Mouse (Mus musculus): Measurements from ENCODE around the gene Cdh5.

Gene Cdh5

GRCm38 (mm10) chr8:104090993-104091900 is 10.2 kb upstream of the Cdh5 start:
- DNase-seq (ENCODE audit: low spot score in 2 of 2), result peak in 1 of 2 experiments; percentile 65

- peak in 1 of 2 experiments; percentile 9 for DNase-seq (ENCODE audit: low spot score in 2 of 2)
Observed at GRCm38 (mm10) chr8:104093336-104093735, 8.1 kb upstream of the Cdh5 start.

GRCm38 (mm10) chr8:104095595-104095994 is 5.8 kb upstream of the Cdh5 start:
- DNase-seq (ENCODE audit: low spot score in 2 of 2), result peak in 1 of 2 experiments; percentile 17

DNA sequence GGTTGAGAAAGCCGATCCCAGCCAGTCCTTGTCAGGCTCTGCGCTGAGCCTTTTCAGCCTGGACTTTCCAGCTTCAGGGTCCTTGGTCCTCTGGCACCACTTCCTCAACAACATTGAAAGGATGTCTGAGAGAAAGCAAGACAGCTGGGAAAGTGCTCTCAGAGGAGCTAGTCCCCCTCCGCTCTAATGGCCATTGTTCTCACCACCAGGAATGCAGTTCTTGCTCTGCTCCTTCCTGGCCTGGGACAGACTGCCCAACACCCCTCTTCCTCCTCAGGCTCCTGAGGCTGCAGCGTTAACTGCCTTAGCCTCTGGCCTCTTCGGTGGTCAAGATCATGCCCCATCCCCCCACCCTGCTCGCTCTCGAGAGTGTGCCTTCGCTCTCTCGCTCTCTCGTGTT is 4.8 kb upstream of the Cdh5 start:
- DNase-seq (ENCODE audit: low spot score in 2 of 2), result peak in 1 of 2 experiments; percentile 16

DNA sequence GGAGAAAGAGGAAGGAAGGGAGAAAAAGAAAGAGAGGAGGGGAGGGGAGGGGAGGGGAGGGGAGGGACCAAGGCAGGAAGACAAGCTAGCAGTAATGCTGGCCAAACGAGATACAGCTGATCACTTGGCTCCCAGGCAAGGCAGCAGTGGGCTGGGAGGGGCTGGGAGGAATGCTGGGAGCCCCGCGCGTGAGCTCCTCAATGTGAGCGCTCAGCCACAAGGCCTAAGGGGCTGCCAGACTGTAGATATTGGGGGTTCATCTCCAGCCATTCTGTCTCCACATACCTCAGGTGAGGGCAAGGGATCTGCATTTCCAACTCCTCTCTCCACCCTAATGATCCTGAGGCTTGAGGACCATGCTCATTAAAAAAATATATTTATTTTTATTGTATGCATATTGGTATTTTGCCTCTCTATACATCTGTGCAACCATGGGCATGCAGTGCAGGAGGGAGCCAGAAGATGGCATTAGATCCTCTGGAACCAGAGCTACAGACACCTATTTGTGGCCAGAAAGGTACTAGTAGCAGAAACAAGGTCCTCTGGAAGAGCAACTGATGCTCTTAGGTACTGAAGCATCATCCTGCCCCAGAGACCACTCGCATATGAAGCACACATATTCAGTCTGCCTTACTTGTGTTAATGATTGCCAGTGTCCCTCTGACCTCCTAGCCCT is 2.6 kb upstream of the Cdh5 start:
- DNase-seq (ENCODE audit: low spot score in 2 of 2), result peak in 1 of 2 experiments; percentile 57

DNA sequence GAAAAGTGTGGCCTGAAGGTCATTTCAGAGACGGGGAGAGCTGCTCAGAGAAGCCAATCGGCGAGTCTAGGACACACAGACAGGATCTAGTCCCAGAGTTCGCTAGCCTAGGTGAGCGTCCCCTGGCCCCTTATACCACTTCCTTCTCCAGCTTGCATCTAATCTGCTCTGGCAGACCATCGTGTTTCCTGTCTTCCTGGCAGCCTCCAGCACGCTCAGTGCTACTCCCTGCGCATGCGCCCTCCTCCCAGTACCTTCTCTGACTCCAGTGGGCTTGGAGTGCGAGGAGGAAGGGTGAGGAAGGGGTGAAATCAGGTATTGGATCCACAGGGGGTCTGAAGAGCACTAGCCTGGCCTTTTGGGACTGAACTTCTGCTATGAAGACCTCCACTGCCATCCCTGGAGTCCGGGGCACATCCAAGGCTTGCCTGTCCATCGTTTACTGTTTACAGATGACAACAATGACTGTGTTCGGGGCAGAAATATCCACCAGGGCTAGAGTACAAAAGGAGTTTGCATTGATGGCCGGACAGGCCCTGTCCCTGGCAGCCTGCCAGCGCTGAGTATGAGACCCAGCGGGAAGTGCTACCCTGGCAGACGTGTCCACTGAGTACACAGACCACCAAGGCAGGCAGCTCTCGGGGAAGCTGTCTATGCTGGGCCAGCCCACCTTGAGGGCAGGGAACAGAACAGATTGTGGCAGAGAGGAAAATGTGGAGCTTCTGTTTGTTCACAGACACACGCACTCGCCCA is 1.9 kb upstream of the Cdh5 start:
- peak in 1 of 2 experiments; percentile 62 for DNase-seq (ENCODE audit: low spot score in 2 of 2)

DNA sequence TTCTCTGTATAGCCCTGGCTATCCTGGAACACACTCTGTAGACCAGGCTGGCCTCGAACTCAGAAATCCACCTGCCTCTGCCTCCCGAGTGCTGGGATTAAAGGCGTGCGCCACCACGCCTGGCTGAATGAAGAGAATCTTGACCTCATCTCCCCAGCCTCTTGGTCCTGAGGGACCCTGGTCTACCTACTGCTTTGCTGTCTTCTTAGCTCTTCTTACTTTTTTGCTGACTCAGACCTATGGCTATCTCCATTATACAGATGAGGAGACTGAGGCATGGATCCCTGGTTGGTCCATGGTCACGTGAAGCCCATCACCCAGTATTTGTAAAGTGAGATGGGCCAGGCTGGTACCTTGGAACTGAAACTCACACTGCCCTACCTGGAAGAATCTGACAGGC is 701 bp upstream of the Cdh5 start:
- DNase-seq (ENCODE audit: low spot score in 2 of 2), result peak in 1 of 2 experiments; percentile 4

DNA sequence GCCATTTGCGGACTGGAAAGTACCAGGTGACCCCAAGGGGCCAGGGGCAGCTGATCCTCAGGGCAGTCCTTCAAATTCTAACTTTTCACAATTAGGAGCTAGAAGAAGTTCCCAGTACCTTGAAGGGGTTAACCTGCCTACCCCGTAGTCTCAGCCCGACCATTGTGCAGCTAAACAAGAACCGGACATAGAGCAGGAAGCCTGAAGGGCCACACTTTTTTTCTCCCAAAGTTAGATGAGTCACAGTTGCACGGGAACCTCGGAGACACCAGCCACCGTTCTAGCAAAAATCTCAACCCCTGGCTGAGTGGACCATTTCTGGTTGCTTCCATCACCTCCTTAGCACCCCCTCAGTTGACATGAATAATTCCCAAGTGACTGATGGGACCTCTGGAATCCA is 2.0 kb downstream of the Cdh5 start:
- peak in 1 of 2 experiments; percentile 16 for DNase-seq (ENCODE audit: low spot score in 2 of 2)

- DNase-seq (ENCODE audit: low spot score in 2 of 2), result peak in 1 of 2 experiments; percentile 16
Observed at GRCm38 (mm10) chr8:104105768-104106167, 4.3 kb downstream of the Cdh5 start.

DNA sequence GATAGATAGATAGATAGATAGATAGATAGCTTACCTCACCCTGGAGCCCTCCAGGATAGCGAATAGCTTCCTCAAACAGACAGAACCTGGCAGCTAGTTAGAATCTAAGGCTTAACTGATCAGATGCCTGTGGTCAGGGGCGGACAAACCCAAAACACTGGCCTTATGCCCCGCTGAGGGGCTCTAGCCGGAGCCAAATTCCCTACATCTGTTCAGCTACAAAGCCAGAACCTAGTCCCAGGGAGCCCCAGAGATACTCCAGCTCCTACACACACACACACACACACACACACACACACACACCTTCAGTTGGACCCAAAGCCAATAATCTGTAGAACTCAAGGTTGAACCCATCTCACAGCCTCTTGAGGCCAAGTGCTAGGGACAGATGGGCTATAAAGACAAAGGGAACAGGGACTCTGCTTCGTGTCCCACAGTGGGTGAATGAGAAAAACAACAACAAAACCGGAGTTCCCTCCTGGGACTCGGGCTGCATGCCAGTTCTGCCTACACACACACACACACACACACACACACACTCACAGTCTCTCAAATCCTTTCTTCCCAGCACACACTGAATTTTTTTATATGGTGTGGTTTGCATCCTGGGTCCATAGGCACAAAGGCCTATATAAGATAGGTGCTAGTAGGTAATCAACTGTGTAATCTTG is 5.0 kb downstream of the Cdh5 start:
- no peak for DNase-seq (ENCODE audit: low spot score in 2 of 2)

DNA sequence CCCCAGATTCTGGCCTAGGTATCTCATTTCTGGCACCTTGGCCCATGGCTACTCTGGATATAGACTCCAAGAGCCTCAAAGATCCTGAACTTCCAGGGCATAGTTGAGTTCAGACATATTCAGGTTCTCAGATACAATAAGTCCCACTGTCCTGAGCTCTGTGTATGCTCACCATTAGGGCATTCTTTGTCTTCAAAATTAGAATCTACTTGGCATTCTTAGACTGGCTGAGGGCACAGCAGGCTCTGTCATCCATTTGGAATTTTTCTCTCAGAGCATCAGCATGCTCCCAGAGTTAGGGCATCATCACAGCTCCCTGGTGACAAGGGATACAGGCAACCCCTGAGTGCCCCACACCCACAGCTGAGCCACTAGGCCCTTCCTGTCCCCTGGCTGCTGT is 5.7 kb downstream of the Cdh5 start:
- DNase-seq (ENCODE audit: low spot score in 2 of 2), result no peak

DNA sequence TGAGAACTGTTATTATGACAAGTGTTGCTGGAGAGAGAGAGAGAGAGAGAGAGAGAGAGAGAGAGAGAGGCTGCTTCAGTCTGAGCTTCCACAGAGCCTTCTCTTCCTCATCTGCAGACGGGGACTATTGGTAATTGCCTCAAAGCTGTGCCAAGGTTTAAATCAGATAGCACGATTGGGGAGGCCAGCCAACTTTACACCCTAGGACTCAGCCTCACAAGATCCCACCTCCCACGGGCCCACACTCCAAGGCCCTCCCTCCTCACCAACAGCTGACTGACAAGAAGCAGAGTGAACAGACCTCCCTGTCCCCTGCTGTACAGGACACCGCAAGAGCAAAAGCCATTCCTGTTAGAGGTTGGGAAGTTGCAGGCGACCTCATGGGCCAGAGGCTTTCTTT is 6.6 kb downstream of the Cdh5 start:
- no peak for DNase-seq (ENCODE audit: low spot score in 2 of 2)

- DNase-seq (ENCODE audit: low spot score in 2 of 2), result no peak
Observed at GRCm38 (mm10) chr8:104110498-104111134, 9.2 kb downstream of the Cdh5 start.

DNA sequence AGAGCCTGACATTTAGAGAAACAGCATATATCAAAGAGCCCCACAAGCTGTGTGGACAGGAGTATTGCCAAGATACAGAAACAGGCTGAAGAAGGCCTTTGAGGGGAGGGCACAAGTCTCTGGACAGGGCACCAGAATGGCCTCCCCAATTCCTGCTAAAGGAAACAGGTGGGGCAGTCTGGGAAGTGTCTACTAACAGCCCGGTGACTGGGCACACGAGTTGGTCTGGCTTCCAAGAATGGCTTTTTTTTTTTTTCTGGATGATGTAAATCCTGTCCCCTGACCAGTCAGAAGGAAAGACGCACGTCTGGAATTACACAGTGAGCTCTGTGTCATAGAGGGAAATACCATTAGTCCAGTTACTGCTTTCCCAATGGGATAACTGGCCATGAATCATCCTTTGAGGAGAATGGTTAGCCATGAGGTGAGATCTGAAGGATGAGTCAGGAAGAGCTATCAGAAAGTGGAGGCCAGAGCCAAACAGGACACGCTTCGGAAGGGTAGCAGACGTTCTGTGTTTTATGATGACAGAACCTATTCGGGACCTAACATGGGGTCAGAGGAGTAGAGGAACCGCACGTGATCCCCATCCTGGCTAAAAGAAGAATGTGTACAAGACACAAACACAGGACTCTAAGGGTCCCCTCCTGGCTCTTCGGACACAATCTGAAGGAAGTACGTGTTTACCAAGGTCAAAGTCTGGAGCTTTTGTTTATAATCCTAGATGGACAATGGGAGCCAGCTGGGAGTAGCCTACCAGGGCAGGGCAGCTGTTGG is 20.4 kb downstream of the Cdh5 start:
- DNase-seq (ENCODE audit: low spot score in 2 of 2), result no peak

GRCm38 (mm10) chr8:104123080-104123657 is 21.7 kb downstream of the Cdh5 start:
- DNase-seq (ENCODE audit: low spot score in 2 of 2), result no peak

DNA sequence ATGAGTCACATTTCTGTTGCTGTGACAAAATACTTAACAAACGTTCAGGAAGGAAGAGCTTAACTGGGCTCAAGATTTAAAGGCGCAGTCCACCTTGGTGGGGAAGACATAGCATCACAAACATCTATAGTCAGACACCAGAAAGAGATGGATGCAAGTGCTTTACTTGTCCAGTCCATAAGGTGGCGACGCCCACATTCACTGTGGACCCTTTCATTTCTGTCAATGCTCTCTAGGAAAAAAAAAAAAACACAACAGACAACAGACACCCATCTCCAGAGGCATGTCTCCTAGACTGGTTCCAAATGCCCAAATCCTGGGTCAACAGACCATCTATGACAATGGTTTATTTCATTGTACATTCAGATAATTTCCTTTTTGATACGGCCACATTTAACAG is 23.1 kb downstream of the Cdh5 start:
- DNase-seq (ENCODE audit: low spot score in 2 of 2), result no peak

DNA sequence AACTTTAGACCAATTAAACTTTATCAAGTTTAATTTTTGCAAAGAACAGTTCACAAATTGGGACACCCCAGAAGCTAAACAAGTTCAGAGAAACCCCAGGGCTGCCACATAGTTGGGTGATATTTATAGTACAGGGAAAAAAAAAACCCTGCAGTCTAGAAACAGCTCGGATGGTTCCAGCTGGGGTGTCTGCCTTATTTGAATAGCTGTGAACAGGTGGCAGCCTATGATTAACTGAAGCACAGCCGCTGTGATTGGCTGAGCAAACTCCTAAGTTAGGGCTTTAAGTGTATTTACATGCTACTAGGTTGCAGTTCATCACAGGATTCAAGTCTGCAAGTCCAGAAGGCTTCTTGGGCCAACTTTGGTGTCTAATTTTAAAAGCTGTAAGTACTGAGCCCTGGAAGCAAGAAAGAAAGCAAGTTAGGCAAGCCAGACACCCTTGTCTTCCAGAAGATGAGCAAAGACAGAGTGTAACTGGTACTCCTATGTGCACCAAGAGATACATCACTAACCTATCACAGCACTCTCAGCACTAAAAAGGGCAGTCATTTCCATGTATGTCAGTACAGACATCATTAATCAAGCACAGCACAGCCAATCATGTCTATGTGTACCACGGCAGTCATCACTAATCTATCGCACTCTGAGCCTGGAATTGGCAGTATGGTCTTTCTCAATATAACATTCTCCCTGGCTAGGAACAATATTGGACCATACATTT is 25.9 kb downstream of the Cdh5 start:
- peak; percentile 79 to 95 for DNase-seq (ENCODE audit: low spot score in 2 of 2)

GRCm38 (mm10) chr8:104130916-104131315 is 29.5 kb downstream of the Cdh5 start:
- peak in 1 of 2 experiments; percentile 19 for DNase-seq (ENCODE audit: low spot score in 2 of 2)

DNA sequence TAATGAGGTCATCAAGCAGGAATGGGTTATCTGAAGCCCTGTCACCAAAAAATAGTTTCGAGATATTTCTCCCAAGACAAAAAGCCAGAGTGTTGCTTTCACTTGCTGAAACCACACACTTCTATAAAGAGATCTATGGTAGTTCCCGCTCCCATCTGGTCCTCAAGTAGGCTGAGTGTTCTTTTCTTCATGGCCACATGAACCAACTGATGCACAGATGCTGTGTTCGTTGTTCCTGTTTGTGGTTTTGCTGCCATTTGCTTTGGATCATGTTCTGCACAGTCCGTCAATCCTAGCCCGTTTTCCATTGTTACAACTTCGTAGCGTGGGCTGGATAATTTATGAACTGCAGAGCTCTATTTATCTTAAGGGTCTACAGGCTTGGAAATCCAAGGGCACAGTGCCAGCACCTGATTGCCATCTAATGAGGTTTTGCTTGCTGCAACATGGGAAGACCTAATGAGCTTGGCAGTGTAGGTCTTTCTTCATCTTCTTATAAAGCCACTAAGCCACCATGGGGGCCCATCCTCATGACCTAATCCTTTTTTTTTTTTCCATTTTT is 30.1 kb downstream of the Cdh5 start:
- peak in 1 of 2 experiments; percentile 36 for DNase-seq (ENCODE audit: low spot score in 2 of 2)
